ENCODE assay signal across 10 mouse cellular contexts in the genomic region with DNA sequence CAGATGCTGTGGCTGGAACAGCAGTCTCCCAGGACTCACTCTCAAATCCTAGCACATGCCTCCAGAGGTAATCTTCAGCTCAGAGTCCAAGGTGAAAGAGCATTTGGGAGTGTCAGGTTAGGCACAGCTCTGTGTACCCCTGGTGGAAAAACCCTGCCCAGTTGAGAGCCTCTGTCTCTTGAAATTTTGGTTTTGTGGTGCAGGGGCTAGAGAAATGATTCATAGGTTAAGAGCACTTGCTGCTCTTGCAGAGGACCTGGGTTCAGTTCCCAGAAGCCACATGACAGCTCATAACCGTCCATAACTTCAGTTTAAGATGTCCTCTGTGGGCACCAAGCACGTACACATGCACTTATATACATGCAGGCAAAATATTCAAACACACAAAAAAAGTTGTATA.
"Had no signal": no experiment of that assay in that cellular context is flagged by ENCODE, and none has a peak within 500 bp of the region (broad histone marks: within the 10 kb centered on the region; RNA-seq: fewer than 3 reads in every experiment).

No protein-coding gene starts in this region.

- H3K27ac ChIP-seq: left cerebral cortex, adult 2 months; liver, embryonic 15.5 days; midbrain, embryonic 10.5 days; neural tube, embryonic 15.5 days had no signal

- H3K27me3 ChIP-seq: liver, embryonic 15.5 days; neural tube, embryonic 15.5 days had no signal

- H3K9ac ChIP-seq: liver, embryonic 15.5 days; lung, embryonic 14.5 days; neural tube, embryonic 15.5 days had no signal

- H3K4me3 ChIP-seq: left cerebral cortex, adult 2 months; liver, embryonic 15.5 days; midbrain, embryonic 10.5 days; myocyte; neural tube, embryonic 15.5 days had no signal

- DNase-seq: kidney, adult 11 months; right cerebral cortex, adult 18-20 months; right cerebral cortex, postnatal 25 days had no signal

- H3K4me2 ChIP-seq: liver, embryonic 11.5 days; liver, embryonic 15.5 days; lung, embryonic 14.5 days; neural tube, embryonic 15.5 days had no signal

- H3K9me3 ChIP-seq: liver, embryonic 15.5 days; midbrain, embryonic 10.5 days; neural tube, embryonic 15.5 days had no signal

- H3K4me1 ChIP-seq: liver, embryonic 15.5 days; midbrain, embryonic 10.5 days had no signal
